Mouse (Mus musculus) adrenal gland, adult 18-20 months (tissue): ENCODE measurements at regions not wholly inside any gene's neighbourhood (a gene's known extent, or its start where the extent isn't known, plus 50 kb on each side); places are given as distances from the start of the nearest gene placed in this dataset.

Experiments
- DNase-seq, 2 experiments: peaks; one replicate each; pipeline ENCODE4 v3.0.0; 2021 to 2022; ENCODE audit warnings: low spot score in 2 of 2

- no peak for DNase-seq
Observed at GRCm38 (mm10) chr8:46411877-46412625, 58.8 kb upstream of the Acsl1 start.

GRCm38 (mm10) chr8:46413349-46414024 is 57.4 kb upstream of the Acsl1 start:
- DNase-seq, result no peak

DNA sequence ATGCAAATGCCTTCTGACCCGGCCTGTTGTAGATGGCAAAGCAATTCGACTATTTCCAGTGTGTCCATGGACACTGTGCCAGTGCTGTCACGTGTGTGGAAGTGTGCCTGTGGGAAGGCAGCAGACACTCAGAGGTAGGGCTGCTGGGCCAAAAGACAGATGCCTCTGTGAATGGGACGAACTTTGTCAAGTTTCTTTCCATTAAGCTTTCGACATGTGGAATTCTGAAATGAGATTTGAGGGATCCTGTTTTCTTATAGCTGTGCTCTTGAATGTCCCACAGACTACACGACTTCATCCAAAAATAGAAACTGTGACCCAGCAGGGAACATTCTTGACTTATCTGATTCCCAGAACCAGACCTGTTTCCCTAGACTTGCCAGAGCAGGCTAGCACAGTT is 56.0 kb upstream of the Acsl1 start:
- peak in 1 of 2 experiments; percentile 27 for DNase-seq

DNA sequence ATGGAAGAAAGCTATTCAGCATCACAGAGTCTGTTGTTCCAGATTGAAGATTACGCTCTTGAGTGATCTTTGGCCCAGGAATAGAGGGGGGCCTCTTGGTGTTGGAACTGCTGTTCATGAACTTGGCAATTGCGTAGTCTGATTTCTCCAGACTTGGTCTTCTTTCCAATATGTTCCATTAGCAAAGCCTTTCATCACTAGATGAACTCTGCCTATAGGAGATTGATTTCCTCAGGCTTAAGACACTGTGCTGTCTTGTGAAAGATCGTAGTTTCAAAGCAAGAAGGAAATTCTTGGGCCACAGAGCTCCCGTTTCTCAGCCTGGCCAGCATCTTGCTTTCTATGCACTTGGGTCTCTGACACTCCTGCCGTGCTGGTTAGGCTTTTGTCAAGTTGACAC is 51.4 kb upstream of the Acsl1 start:
- no peak for DNase-seq

DNA sequence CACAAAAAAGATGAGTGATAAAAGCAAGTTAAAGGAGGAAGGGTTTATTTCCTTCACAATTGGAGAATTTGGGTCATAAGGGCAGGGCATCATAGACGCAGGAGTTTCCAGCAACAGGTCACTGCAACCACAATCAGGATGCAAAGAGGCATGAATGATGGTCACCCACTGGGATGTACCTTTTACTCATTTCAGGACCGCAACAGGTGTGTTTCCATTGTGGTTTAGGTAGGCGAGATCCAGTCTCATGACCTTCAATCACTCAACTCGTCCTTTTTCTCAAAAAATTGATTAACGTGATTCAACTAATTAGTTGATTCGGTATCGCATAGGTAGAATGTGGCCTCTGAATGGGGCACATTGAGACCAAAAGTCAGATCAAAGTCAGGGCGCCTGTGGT is 50.4 kb upstream of the Acsl1 start:
- DNase-seq, result no peak
